Mouse (Mus musculus): Measurements from ENCODE around the gene Wasl. TPM values are rescaled to one million over a fixed set of nuclear protein-coding genes. Genes with fewer than 3 reads are reported as not detected.

The Wasl gene
- total RNA-seq, 2 experiments from 2014 or later: 26.4 to 32.7 TPM

DNA sequence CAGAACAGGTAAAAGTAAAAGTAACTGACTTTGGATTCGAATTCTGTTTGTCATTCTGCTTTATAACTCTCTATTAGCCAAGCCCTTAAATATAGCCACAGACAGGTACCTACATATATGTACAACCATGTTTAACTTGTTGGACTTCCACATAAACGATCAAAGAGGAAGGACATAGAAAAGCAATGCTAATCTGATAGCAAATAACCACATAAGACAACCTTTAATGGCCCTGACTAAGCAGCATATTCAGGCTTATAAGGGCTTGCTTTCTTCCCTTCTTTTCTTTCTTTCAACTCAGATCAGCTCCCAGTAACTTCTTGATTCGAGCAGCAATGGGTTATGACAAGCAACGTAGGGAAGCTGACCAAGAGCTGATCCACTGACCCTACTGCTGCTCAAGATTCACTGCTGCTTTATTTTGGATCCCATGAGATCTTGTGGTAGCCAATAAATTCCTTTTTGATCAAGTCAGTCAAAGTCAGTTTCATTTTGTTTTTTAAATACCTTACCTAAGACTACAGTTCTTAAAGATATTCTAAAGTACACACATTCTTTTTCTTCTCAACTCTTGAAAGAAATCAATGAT lies 17.6 kb downstream of the Wasl start:
- intact Hi-C loops (cut with DNase I): no loop called here
- DNase-seq: no peak

DNA sequence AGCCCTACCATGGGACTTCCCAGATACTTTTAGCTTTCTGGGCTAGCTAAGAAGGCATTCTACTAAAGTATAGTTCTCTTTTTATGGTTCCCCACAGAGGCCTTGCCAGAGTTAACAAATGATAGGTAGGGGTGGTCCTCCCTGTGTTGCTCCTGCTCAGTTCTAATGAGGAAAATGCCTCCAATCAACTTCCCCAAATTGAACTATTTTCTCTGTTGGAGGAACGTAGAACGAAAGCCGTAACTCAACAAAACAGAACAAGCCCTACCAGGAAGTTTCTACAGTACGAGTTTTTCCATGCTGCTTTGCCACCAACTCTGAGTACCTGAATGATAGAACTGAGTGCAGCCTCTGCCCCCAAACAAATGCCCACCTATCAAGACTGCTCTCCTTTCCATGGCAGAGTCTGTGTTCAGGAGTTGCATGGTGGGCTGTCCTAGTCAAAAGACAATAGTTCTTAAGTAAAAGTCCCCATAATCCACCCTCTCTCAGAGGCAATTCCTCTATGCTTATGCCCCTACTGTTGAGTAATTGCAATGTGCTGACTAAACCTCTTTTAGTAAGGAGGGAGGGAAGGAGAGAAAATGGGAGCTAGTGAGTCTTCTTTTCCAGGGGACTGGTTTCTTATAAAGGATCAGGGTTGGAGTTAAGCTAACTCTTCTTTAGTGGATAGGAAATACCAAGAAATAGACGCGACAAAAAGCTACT lies 19.3 kb downstream of the Wasl start:
- no peak for DNase-seq
- intact Hi-C loops (cut with DNase I): no loop called here

DNA sequence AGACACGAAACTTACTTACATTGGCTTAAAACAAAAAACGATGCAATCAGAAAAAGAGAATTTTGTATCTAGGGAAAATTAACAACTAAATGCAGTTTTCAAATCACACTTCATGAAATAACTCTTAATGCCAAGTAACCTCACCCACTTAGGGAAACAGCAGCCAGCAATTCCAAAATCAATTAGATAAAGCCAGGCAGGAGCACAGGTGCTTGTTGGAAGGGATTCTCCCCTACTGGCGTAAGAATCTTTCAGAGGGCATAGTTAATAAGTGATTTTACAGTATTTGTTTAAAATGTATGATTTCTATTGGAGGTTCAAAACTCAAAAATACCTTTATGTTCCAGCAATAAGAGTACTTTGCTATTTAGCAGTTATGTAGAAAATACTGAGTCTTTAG lies 21.8 kb downstream of the Wasl start:
- no peak for DNase-seq
- intact Hi-C loops (cut with DNase I): no loop called here

DNA sequence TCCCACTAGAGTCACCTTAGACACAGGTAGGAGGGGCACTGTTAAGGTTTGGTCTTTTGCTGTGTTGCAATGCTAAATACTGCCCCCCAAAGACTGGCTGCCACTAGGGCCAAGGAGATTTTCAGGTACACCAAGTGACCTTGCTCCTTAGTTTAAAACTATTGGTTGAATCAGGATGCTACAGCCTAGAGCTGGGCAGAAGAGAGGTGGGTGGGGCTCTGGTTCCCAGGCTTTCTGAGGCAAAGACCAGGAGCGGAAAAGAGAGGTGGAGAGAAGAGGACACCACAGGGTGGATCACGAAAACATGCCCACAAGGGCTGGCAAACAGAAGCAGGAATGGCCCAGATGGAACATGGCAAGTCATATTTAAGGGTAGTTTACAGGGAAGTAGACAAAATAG lies 22.6 kb downstream of the Wasl start:
- no peak for DNase-seq
- intact Hi-C loops (cut with DNase I): no loop called here

DNA sequence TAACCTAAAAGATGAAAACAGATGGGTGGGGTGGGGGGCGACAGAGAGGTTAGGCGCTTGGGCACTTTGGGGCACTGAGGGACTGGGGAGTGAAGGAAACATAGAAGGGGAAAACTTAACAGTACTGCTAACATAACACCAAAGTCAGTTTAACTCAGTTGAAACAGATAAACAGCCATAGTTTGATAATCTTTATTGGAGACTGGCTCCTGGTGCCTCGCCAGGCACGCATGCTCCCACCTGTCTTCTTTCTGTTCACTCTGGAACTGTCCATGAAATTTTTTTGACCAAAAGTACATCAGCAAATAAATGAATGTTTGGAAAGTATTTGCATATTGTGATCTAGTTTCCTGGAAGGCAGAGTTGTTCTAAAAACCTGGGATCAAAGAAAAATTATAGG lies 23.5 kb downstream of the Wasl start:
- no peak for DNase-seq
- intact Hi-C loops (cut with DNase I): no loop called here

DNA sequence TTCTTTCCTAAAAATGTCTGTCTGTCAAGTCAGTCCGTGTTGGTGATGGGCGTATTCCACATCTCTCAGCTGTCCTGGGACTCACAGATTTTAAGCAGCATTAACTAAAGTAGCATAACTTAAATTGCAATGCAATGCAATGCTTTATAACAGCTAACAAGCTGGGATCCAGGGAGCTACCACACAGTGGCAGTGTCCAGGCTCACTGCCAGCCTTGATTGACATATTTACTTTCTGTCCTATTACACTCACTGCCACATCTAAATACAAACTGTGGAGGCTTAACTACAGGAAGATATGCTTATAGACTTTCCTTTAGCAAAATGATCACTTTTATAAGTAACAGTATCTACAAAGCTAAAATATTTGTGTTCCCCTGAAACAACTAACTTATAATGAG lies 29.0 kb downstream of the Wasl start:
- intact Hi-C loops (cut with DNase I): no loop called here
- DNase-seq: no peak

DNA sequence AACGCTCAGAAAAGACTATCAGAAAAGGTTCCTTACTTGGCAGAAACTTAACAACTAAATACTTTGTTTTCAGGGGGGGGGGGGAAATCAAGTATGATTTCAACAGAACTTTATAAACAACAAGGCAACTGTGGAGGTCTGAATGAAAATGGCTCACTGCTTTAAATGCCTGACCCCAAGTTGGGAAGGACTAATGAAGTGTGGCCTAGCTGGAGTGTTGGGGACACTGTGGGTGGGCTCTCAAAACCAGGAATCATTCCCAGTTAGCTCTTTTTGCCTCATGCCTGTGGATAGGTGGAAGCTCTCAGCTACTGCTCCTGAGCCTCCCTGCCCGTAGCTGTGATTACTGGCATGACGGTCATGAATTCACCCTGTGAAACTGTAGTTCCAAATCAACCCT lies 30.7 kb downstream of the Wasl start:
- intact Hi-C loops (cut with DNase I): loop anchor here (5.0 kb wide), 1 partner anchor 88 kb away; no protein-coding TSS in a partner anchor
- DNase-seq: no peak

DNA sequence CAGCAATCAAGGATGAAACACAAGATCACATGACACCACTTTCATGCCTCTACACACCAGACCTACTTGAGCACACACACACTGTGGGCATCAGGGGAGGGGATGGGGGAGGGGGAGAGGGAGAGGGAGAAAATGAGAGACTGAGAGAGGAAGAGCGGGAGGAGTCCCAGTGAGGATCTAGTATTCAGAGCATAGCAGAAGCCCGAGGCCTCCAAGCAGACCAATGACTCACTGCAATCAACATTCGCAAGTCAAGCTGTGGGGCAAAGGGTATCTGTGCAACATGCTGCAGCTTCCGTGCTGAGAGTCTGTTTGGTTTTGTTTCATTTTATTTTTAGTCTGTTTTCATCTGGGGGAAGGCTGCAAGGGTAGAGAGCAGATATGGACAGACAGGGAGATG lies 32.7 kb downstream of the Wasl start:
- DNase-seq: no peak
- intact Hi-C loops (cut with DNase I): loop anchor here (2.0 to 5.0 kb wide), 2 partner anchors 31 to 90 kb away; no protein-coding TSS in a partner anchor

DNA sequence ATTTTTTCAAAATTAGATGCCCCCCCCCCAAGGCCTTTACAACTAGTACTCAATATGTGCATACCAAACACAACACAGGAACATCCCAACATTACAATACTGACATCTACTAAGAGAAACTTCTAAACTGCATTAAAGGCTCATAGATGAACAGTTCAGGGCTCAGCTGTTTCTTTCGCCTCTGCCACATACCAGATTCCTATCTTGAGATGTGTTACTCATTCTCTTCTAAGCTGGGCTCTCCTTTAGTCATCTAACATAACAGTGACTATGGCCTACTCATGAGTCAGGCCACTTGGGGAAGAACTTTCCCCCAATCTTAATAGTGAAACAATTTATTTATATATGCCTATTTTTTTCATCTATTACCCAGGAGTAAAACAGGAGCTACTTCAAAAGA lies 36.3 kb downstream of the Wasl start:
- intact Hi-C loops (cut with DNase I): no loop called here
- DNase-seq: no peak

DNA sequence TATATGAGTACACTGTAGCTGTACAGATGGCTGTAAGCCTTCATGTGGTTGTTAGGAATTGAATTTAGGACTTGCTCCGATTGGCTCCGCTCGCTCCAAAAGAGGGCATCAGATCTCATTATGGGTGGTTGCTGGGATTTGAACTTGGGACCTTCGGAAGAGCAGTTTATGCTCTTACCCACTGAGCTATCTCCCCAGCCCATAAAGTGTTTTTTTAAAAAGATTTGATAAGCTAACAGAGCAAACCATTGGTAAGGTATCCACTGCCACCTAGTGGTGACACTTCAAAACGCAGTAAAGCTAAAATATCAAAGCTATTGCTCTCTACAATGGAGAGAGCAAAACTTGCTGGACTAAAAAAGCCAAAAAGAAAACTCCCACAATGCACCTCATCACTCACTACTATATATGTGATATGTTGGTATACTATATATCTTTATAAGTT lies 37.2 kb downstream of the Wasl start:
- intact Hi-C loops (cut with DNase I): loop anchor here (1.0 kb wide), 2 partner anchors 58 to 96 kb away; no protein-coding TSS in a partner anchor
- DNase-seq: peak; percentile 49 to 68

DNA sequence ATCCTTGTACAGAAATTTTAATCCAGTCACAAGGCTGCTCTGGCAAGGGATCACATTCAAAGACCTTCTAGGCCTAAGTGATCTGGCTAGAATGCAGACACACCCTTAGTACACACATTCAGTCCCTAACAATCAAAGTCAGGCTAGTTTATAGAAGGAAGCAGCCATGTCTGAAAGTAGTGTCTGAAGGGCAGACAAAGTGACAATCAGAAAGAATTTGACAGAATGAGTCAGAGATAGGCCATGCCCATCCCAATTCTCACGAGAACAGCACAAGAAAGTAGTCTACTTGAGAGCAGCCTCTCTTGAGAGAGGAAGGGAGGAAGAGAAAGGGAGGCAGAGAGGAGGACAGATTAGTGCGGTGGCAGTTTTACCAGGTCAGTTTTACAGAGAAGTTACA lies 42.7 kb downstream of the Wasl start:
- intact Hi-C loops (cut with DNase I): no loop called here
- DNase-seq: no peak

DNA sequence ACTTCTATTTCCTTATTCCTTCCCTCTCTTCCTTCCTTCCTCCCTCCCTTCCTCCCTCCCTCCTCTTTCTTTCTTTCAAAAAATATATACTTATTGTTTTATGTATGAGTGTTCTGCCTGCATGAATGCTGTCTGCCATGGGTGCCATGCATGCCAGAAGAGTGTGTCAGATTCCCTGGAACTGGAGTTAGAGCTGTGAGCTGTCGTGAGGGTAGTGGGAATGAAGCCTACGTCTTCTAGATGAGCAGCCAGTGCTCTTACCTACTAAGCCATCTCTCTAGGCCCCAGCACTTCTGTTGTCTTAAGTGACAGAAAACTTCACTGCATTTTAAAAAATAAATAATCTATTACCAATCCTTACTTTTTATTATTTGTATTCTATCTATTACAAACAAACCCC lies 43.9 kb downstream of the Wasl start:
- intact Hi-C loops (cut with DNase I): no loop called here
- DNase-seq: no peak

DNA sequence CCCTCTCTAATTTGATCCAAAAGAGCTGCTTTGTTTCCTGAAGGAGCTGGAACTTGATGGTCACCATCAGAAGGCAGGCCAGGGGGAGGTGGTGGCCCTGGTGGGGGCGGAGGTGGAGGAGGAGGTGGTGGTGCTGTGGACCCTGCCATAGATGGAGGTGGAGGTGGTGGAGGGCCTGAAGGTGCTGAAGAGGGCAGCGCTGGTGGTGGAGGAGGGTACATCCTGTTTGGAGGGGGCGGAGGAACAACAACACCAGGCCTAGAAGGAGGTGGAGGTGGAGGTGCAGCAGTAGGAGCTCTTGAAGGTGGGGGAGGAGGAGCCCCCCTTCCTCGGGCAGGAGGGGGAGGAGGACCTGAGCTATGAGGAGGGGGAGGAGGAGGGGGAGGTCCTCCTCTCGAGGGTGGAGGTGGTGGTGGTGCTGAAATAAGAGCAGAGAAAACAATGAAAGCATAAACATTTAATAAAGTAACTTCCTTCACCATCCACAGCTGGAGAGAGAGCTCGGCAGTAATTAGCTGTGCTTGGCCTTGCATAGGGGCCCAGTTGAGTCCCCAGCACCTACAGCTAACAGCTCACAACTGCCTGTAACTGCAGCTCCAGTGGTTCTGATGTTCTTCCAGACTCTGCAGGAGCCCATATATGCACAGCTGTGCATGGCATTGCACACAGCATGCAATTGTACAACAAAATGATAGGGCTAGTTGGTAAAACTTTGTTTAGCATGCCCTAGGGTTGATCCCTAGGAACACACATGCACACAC lies 45.3 kb downstream of the Wasl start:
- intact Hi-C loops (cut with DNase I): no loop called here
- no peak for DNase-seq

DNA sequence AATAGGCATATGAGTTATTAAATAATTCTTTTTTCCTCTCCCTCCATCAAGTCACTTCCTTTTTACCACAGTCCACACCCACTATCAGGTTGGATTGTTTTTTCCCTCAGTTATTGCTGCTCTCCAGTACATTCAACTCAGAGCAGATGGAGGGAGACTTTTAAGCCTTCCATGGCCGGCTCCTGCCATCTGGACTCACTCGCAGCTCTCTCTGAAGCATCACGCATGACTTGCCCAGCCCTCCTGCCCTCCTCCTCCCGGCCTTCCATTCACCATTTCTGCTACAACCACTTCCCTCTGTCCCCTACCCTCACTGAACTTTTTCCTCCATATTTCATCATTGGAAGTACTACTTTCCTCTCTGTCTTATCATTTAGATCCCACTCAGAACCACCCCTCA lies 48.1 kb downstream of the Wasl start:
- intact Hi-C loops (cut with DNase I): no loop called here
- DNase-seq: no peak

DNA sequence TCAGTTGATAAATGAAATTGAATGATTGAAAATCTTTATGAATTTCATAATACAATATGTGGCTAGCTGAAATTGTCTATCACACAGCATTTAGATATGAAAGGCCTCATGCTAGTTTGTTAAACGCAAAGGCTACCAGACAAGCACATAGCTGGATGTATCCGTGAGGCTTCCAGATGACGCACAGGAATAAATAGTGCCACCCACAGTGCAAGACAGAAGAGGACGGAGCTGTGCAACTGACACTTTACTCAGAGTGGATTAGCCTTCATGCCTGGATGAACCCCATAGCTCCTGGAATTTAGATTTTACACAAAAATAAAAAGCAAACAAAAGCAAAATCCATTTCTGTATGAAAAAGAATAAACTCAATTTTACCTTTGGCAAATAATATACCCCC lies 50.9 kb downstream of the Wasl start:
- DNase-seq: no peak
- intact Hi-C loops (cut with DNase I): loop anchor here (5.0 kb wide), 1 partner anchor 42 kb away; no protein-coding TSS in a partner anchor

DNA sequence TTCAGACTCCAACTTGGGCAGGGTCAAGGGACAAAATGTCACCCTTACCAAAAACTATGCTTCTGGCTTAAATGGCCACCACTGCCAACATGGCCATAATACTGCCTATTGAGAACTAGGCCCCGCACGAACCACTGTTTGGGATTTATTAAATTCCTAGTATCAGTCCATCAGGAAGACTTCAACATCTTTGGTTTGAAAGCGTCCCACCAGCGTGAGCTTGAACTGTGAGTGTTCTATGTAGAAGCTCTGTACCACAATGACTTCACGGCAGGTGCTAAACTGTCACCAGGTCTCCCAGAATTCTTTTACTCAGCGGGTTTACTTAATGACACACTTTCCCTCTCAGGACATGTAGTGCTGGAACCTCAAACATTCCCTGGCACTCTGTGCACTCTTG lies 51.5 kb downstream of the Wasl start:
- DNase-seq: no peak
- intact Hi-C loops (cut with DNase I): loop anchor here (5.0 kb wide), 1 partner anchor 41 kb away; no protein-coding TSS in a partner anchor

DNA sequence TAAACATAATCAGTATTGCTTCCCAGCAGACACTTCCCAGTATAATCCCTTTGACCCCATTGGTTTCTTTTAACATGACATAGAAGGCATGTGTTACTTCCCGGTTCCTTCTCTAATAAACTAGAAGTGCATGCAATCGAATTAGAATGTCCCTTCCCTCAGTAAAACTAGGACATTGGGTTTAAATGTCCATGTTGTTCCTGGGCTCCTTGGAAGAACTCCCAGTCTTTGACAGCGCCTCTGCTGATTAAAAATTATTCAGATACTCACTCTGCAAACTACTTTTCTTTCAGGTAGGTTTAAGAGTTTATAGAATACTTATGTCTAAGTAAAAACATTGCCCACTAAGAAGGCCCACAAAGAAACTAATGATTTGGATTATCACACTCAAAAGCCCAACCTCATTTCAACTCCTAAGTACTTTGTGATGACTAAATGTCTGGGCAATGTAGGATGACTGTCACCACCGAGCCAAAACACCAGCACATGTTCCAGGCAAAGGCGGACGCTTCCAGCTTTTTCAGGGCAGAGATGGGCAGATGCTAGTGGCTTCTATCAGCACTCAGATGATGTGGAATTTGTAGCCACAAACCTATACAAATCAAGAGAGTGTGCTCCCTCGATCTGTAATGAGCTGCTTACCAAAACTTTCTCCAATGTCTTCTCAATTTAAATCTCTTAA lies 52.6 kb downstream of the Wasl start:
- DNase-seq: peak in 1 of 2 experiments; percentile 59
- intact Hi-C loops (cut with DNase I): loop anchor here (5.0 kb wide), 1 partner anchor 40 kb away; no protein-coding TSS in a partner anchor

DNA sequence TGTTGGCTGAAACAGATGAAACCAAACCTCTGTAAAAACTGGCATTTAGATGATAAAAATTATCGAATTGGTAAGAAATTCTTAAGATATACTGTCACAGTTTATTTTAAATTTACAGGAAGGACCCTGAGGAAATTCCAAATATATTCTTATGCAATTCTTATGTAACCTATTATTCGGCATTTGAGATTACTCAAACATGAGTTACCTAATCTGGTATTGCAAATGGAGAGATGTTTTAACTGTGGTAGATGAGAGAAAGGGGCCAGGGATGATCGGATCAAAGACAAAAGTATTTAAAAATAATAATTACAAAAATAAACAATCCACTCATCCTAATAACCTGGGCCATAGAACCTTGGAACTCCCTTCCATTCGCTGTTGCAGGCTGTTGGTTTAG lies 54.5 kb downstream of the Wasl start:
- intact Hi-C loops (cut with DNase I): loop anchor here (5.0 kb wide), 1 partner anchor 38 kb away; no protein-coding TSS in a partner anchor
- DNase-seq: no peak

DNA sequence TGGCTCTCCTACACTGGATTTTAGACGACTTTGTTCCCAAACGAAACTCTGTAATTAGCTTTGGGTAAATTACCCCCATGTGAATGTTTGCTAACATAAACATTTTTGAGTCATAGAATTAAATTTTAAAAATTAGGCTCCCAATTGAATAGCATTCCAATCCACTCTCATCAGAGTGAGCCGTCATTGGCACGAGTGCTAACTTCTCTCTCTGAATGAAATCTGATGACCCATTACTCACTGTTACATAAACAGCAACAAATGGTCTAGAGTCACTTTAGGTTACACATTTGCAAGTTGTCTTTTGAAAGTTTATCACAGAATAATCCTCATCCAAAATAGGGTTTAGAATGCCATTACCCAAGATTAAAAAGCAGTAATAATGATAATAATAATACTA lies 55.3 kb downstream of the Wasl start:
- intact Hi-C loops (cut with DNase I): no loop called here
- no peak for DNase-seq

DNA sequence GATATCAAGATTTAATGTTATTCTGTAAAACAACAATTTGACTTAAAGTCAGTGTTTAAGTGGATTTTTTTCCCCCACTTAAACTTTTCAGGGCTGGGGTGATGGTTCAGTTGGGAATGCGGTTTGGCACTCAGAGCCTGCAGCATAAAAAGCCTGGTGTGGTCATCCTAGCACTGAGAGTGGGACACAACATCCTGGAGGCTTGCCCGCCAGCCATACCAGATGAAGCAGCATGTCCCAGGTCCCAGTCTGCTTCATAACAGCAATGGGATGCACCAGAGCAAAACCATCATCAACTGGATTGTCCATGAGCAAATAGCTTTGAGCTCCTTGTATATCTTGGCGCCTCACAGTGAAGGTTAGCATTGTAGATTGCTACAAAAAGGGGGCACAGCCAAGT lies 56.1 kb downstream of the Wasl start:
- intact Hi-C loops (cut with DNase I): no loop called here
- no peak for DNase-seq

DNA sequence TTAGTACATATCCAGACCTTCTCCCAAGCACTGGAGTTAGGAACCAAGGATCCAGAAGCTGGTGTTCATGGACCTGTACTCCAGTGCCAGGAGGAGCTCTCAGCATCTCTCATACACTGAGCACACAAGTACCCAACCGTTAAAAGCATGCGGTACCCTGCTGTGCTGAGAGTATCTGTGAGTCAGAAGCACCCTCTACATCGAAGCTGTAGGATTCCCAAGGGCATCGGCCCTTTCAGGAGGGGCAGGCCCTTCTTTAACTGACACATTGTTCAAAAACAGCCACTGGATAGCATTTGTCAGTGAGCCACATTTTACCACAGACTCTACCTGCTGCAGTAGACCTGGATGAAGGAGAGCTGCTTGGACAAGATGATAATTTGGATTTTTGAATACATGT lies 56.7 kb downstream of the Wasl start:
- no peak for DNase-seq
- intact Hi-C loops (cut with DNase I): no loop called here
